ENCODE assay signal across 25 mouse cellular contexts in genomic region chr19:25089746-25090145, GRCm38 (mm10).
A peak's percentile ranks its signal among the peaks of the same experiment; 100 is the strongest.
DNase-seq lines count a peak whose midpoint lies in the region; ATAC-seq and TF ChIP-seq lines count a peak whose summit lies in the region.
"Had no signal": no experiment of that assay in that cellular context is flagged by ENCODE, and none has a peak within 500 bp of the region (broad histone marks: within the 10 kb centered on the region; RNA-seq: fewer than 3 reads in every experiment).

No protein-coding gene starts in this region.

- TF ChIP-seq POLR2A in kidney, adult 2 months (IDR thresholded peaks at IDR 0.05; ENCODE audit: low read depth, low read length), result no peak

- H3K27ac ChIP-seq in kidney, adult 2 months (ENCODE audit: insufficient read depth, low read depth, low read length), result peak overlapping the region; percentile 21; the same call in 1 of the 2 replicates
- H3K27ac ChIP-seq in kidney, embryonic 14.5 days (ENCODE audit: low read depth, low read length), result no peak overlapping the region
- H3K27ac ChIP-seq: embryonic facial prominence, embryonic 12.5 days; embryonic facial prominence, embryonic 15.5 days; gastrocnemius, adult 2 months; heart, adult 2 months; heart, embryonic 13.5 days; hindbrain, embryonic 12.5 days; hindbrain, embryonic 15.5 days had no signal

- no peak overlapping the region for H3K9ac ChIP-seq in kidney, embryonic 14.5 days (ENCODE audit: low read depth, low read length)
- H3K9ac ChIP-seq: embryonic facial prominence, embryonic 12.5 days; embryonic facial prominence, embryonic 15.5 days; forebrain, postnatal 0 days; heart, embryonic 13.5 days; hindbrain, embryonic 12.5 days; hindbrain, embryonic 15.5 days had no signal

- no peak overlapping the region for H3K4me3 ChIP-seq in kidney, adult 2 months (ENCODE audit: insufficient read depth, low read depth, low read length)
- H3K4me3 ChIP-seq in kidney, embryonic 14.5 days (ENCODE audit: low read length), result no peak overlapping the region
- H3K4me3 ChIP-seq: embryonic facial prominence, embryonic 12.5 days; embryonic facial prominence, embryonic 15.5 days; gastrocnemius, adult 2 months; heart, adult 2 months; heart, embryonic 10.5 days; heart, embryonic 13.5 days; hindbrain, embryonic 12.5 days; hindbrain, embryonic 15.5 days had no signal

- peaks cover 12% of the 10 kb centered on the region; the same call in 1 of the 2 replicates for H3K4me1 ChIP-seq in kidney, adult 2 months (ENCODE audit: control insufficient read depth, insufficient read depth, low read length)
- H3K4me1 ChIP-seq in kidney, embryonic 14.5 days (ENCODE audit: control insufficient read depth, insufficient read depth, low read length), result no peaks in the 10 kb centered on the region
- H3K4me1 ChIP-seq: embryonic facial prominence, embryonic 12.5 days; embryonic facial prominence, embryonic 15.5 days; heart, embryonic 13.5 days; hindbrain, embryonic 12.5 days; hindbrain, embryonic 15.5 days had no signal

- no peaks in the 10 kb centered on the region for H3K27me3 ChIP-seq in kidney, adult 2 months (replicated peaks; ENCODE audit: control insufficient read depth, insufficient read depth, low read length)
- H3K27me3 ChIP-seq in kidney, embryonic 14.5 days (ENCODE audit: control insufficient read depth, insufficient read depth, low read length), result peaks cover 4% of the 10 kb centered on the region; the same call in 1 of the 2 replicates
- H3K27me3 ChIP-seq: embryonic facial prominence, embryonic 12.5 days; embryonic facial prominence, embryonic 15.5 days; heart, embryonic 13.5 days; hindbrain, embryonic 12.5 days; hindbrain, embryonic 15.5 days had no signal

- ATAC-seq in kidney, embryonic 14.5 days (ENCODE audit: low FRiP score, low TSS enrichment), result no peak
- ATAC-seq: CD4-positive, CD25-positive, alpha-beta regulatory T cell, adult 4 months; forebrain, embryonic 14.5 days; forebrain, postnatal 0 days had no signal

- 63% methylated on average over 7 of the region's 7 CpGs for WGBS in kidney, adult 2 months
- 88% methylated on average over 7 of the region's 7 CpGs for WGBS in kidney, embryonic 14.5 days

- no peak overlapping the region for H3K4me2 ChIP-seq in kidney, embryonic 14.5 days (replicated peaks; ENCODE audit: low read depth, low read length)
- H3K4me2 ChIP-seq: embryonic facial prominence, embryonic 12.5 days; embryonic facial prominence, embryonic 15.5 days; heart, embryonic 13.5 days; hindbrain, embryonic 12.5 days; hindbrain, embryonic 15.5 days had no signal

- 0 out of 2 replicates have a peak, but pooled peaks cover 1% of the 10 kb centered on the region for H3K36me3 ChIP-seq in kidney, adult 2 months (ENCODE audit: control insufficient read depth, insufficient read depth, low read length)
- no peaks in the 10 kb centered on the region for H3K36me3 ChIP-seq in kidney, embryonic 14.5 days (ENCODE audit: control insufficient read depth, insufficient read depth, low read length)
- H3K36me3 ChIP-seq: embryonic facial prominence, embryonic 12.5 days; embryonic facial prominence, embryonic 15.5 days; heart, embryonic 10.5 days; heart, embryonic 13.5 days; hindbrain, embryonic 12.5 days; hindbrain, embryonic 15.5 days had no signal

- peak; percentile 71 for DNase-seq in kidney, adult 2 months
- peak; percentile 31 to 56 for DNase-seq in kidney, postnatal 36 days
- DNase-seq in kidney, adult 18-20 months, result no peak
- peak; percentile 25 for DNase-seq in yolk sac, embryonic 10.5 days (ENCODE audit: low spot score)
- DNase-seq in gastrocnemius, adult 8-10 months (ENCODE audit: low spot score in 2 of 2), result no peak
- DNase-seq: adrenal gland, adult 2 months; adrenal gland, postnatal 14 days; cerebellum, adult 11 months; cerebellum, adult 2 months; cerebellum, adult 9-11 months; cerebellum, postnatal 25 days; forebrain, postnatal 0 days; gastrocnemius, adult 2 months; gastrocnemius, postnatal 25 days; heart, adult 2 months; heart, postnatal 14 days had no signal

- no peaks in the 10 kb centered on the region for H3K9me3 ChIP-seq in kidney, embryonic 14.5 days (ENCODE audit: control insufficient read depth, low read length)
- H3K9me3 ChIP-seq: embryonic facial prominence, embryonic 12.5 days; embryonic facial prominence, embryonic 15.5 days; heart, embryonic 10.5 days; heart, embryonic 13.5 days; hindbrain, embryonic 12.5 days; hindbrain, embryonic 15.5 days had no signal

- no peak for TF ChIP-seq CTCF in kidney, adult 2 months (conservative IDR thresholded peaks at IDR 0.05; ENCODE audit: insufficient read depth, insufficient read length, low read depth, low read length)

Comparison
In these comparisons a context has a peak if more than half of its experiments do, and no peak if none do; other contexts are left out.
1. DNase-seq: peak in kidney, adult 2 months (single experiment), kidney, postnatal 36 days (2 of 2) and yolk sac, embryonic 10.5 days (single experiment); none in kidney, adult 18-20 months (single experiment) and gastrocnemius, adult 8-10 months (0 of 2).